Mouse (Mus musculus) heart, adult 2 months (tissue): ENCODE measurements around the gene Zfp334. TPM values are rescaled to one million over a fixed set of nuclear protein-coding genes. Genes with fewer than 3 reads are reported as not detected.

Source experiments
- DNase-seq, 2 experiments: peaks; one replicate each; pipeline ENCODE4 v3.0.0; 2021
- H3K27ac ChIP-seq: fragments of 200-600 bp; 2 replicates; pipeline ENCODE4 v1.8.1; 2022
- H3K27me3 ChIP-seq: fragments of 200-500 bp; 2 replicates; pipeline ENCODE4 v1.6.1; 2012; ENCODE audit warnings: mild to moderate bottlenecking, low read length, inconsistent platforms, mixed read lengths; ENCODE audit not compliant: control insufficient read depth, insufficient read depth
- H3K36me3 ChIP-seq: fragments of 200-500 bp; 2 replicates; pipeline ENCODE4 v1.6.1; 2012; ENCODE audit warnings: low read length, inconsistent platforms; ENCODE audit not compliant: control insufficient read depth, insufficient read depth
- H3K4me1 ChIP-seq: fragments of 200-500 bp; 2 replicates; pipeline ENCODE4 v1.6.1; 2011; ENCODE audit warnings: low read length; ENCODE audit not compliant: control insufficient read depth, insufficient read depth
- H3K4me3 ChIP-seq: fragments of 200-600 bp; 2 replicates; pipeline ENCODE4 v1.8.1; 2022
- H3K79me2 ChIP-seq: fragments of 200-500 bp; replicated peaks from 2 replicates; pipeline ENCODE4 v1.6.1; 2012; ENCODE audit warnings: mild to moderate bottlenecking, inconsistent platforms, low read length, moderate library complexity, mixed read lengths; ENCODE audit not compliant: control insufficient read depth, insufficient read depth
- H3K9ac ChIP-seq: fragments of 200-500 bp; 2 replicates; pipeline ENCODE4 v1.6.1; 2012; ENCODE audit warnings: low read depth, mild to moderate bottlenecking, control low read depth, inconsistent platforms, low read length, mixed read lengths
- CTCF ChIP-seq: fragments of 200-600 bp; IDR thresholded peaks from 2 replicates; pipeline ENCODE4 v1.8.1; 2022; ENCODE audit warnings: antibody characterized with exemption, mild to moderate bottlenecking, moderate library complexity
- EP300 ChIP-seq: fragments of 200-500 bp; IDR thresholded peaks from 2 replicates; pipeline ENCODE4 v1.6.1; 2011; ENCODE audit warnings: low read depth, low read length, control low read depth; ENCODE audit not compliant: insufficient read depth
- POLR2A ChIP-seq: fragments of 200-500 bp; IDR thresholded peaks from 2 replicates; pipeline ENCODE4 v1.6.1; 2011; ENCODE audit warnings: mild to moderate bottlenecking, low read depth, low read length, control low read depth; ENCODE audit not compliant: insufficient read depth
- WGBS: fragments of 180-500 bp; shearing (Covaris S2); methylation state at CpG from one replicate; pipeline ENCODE4 v1.1.7; 2018; 5-methylcytosine and 5-hydroxymethylcytosine counted together
- intact Hi-C: fragments of 180-260 bp; cut with DNase I; formaldehyde crosslinking; loops from one replicate; pipeline ENCODE4 v1.15.1; 2025
- polyA plus RNA-seq: library from polyadenylated mRNA; depleted of rRNA; stranded (reverse); fragments of >200 nt; gene quantifications from 2 replicates; pipeline ENCODE4 v1.2.3, GENCODE M21; 2012; rRNA removed
- total RNA-seq, 2 experiments: library from RNA; stranded (reverse); gene quantifications; 2 replicates each; pipeline ENCODE4 v1.2.3; 2021

Gene Zfp334
- total and polyA plus RNA-seq, 3 experiments, result 1.3 to 2.3 (median 2.1) TPM

GRCm38 (mm10) chr2:165329703-165330102 lies 58.4 kb downstream of the Zfp334 start:
- Histone ChIP-seq H3K4me1 (peaks cover 6% of the 10 kb centered on the region), H3K9ac (no peak overlapping the region), H3K36me3 (no peaks in the 10 kb centered on the region), H3K79me2 (peaks cover 3% of the 10 kb centered on the region), H3K4me3 (no peak overlapping the region), H3K27me3 (no peaks in the 10 kb centered on the region), H3K27ac (no peak overlapping the region)
- no peak for DNase-seq
- WGBS, result 3% methylated on average over 3 of the region's 3 CpGs
- intact Hi-C loops, result loop anchor here (5.0 kb wide), 1 partner anchor 42 kb away; the partner anchor contains the start of gene Slc35c2
- TF ChIP-seq CTCF, result no peak
- TF ChIP-seq POLR2A, result no peak
- TF ChIP-seq EP300, result no peak

GRCm38 (mm10) chr2:165328746-165329145 lies 59.3 kb downstream of the Zfp334 start:
- peaks cover 3% of the 10 kb centered on the region for H3K79me2 ChIP-seq
- H3K9ac ChIP-seq, result no peak overlapping the region
- no peak overlapping the region for H3K4me3 ChIP-seq
- intact Hi-C loops, result loop anchor here (5.0 kb wide), 1 partner anchor 41 kb away; the partner anchor contains the start of gene Slc35c2
- TF ChIP-seq EP300 (no peak), POLR2A (no peak), CTCF (no peak)
- no peak overlapping the region for H3K27ac ChIP-seq
- whole genome bisulfite sequencing, result 65% methylated on average over 5 of the region's 5 CpGs
- DNase-seq, result no peak
- no peaks in the 10 kb centered on the region for H3K27me3 ChIP-seq
- H3K36me3 ChIP-seq, result no peaks in the 10 kb centered on the region
- peaks cover 8% of the 10 kb centered on the region for H3K4me1 ChIP-seq

- no peak overlapping the region for H3K9ac ChIP-seq
- no peaks in the 10 kb centered on the region for H3K36me3 ChIP-seq
- H3K79me2 ChIP-seq, result peaks cover 3% of the 10 kb centered on the region
- DNase-seq, result no peak
- TF ChIP-seq EP300 (no peak), CTCF (no peak), POLR2A (no peak)
- no peak overlapping the region for H3K4me3 ChIP-seq
- 35% methylated on average over 7 of the region's 7 CpGs for WGBS
- peak overlapping the region; percentile 80; the same call in 1 of the 2 replicates for H3K27ac ChIP-seq
- H3K4me1 ChIP-seq, result peaks cover 12% of the 10 kb centered on the region
- no peaks in the 10 kb centered on the region for H3K27me3 ChIP-seq
- intact Hi-C loops, result loop anchor here (5.0 kb wide), 1 partner anchor 40 kb away; the partner anchor contains the start of gene Slc35c2
Observed at GRCm38 (mm10) chr2:165327386-165327785, 60.7 kb downstream of the Zfp334 start.

GRCm38 (mm10) chr2:165326304-165327190 lies 61.5 kb downstream of the Zfp334 start, which contains the start of gene Elmo2:
TSS of gene Elmo2 (minus strand) at chr2:165326479.
- DNase-seq, result peak; percentile 98
- Histone ChIP-seq H3K79me2 (peaks cover 3% of the 10 kb centered on the region), H3K27me3 (no peaks in the 10 kb centered on the region), H3K36me3 (no peaks in the 10 kb centered on the region), H3K27ac (peak within 1 kb of the TSS; percentile 80), H3K4me1 (peaks cover 20% of the 10 kb centered on the region), H3K9ac (peak within 1 kb of the TSS; percentile 89), H3K4me3 (peak within 1 kb of the TSS; percentile 99)
- TF ChIP-seq POLR2A (peak; percentile 62), EP300 (no peak)
- under 1% methylated on average over 51 of the region's 55 CpGs for WGBS
- intact Hi-C loops, result loop anchor here (5.0 kb wide), 1 partner anchor 39 kb away; the partner anchor contains the start of gene Slc35c2

- under 1% methylated on average over 30 of the region's 30 CpGs for WGBS
Observed at GRCm38 (mm10) chr2:165325521-165326303, 62.3 kb downstream of the Zfp334 start.

More at GRCm38 (mm10) chr2:165325521-165326303, 62.3 kb downstream of the Zfp334 start:
- peak overlapping the region; percentile 89 for H3K9ac ChIP-seq
- no peaks in the 10 kb centered on the region for H3K36me3 ChIP-seq
- intact Hi-C loops, result loop anchor here (5.0 kb wide), 1 partner anchor 38 kb away; the partner anchor contains the start of gene Slc35c2
- peaks cover 28% of the 10 kb centered on the region for H3K4me1 ChIP-seq
- TF ChIP-seq POLR2A (no peak), CTCF (no peak), EP300 (no peak)
- peaks cover 3% of the 10 kb centered on the region for H3K79me2 ChIP-seq
- peak overlapping the region; percentile 74 for H3K27ac ChIP-seq
- no peak for DNase-seq
- no peaks in the 10 kb centered on the region for H3K27me3 ChIP-seq
- H3K4me3 ChIP-seq, result peak overlapping the region; percentile 99

Other genes starting within 250 kb of the Zfp334 start
- gene Cdh22, start 153.4 kb downstream of the Zfp334 start, total RNA-seq, result under 1 TPM; 0.50 to 0.65 TPM
- 0.76 and 1.0 TPM in 2 replicates for gene Cdh22, start 153.4 kb downstream of the Zfp334 start, polyA plus RNA-seq
- 10 to 100 TPM; 15.9 to 18.1 TPM for gene Slc35c2, start 100.4 kb downstream of the Zfp334 start, total RNA-seq
- 43.6 and 46.4 TPM in 2 replicates for gene Slc35c2, start 100.4 kb downstream of the Zfp334 start, polyA plus RNA-seq
- gene Elmo2, start 61.8 kb downstream of the Zfp334 start, total RNA-seq, result 10 to 100 TPM; 13.9 to 14.8 TPM
- 36.3 and 39.0 TPM in 2 replicates for gene Elmo2, start 61.8 kb downstream of the Zfp334 start, polyA plus RNA-seq
- gene Zfp663, start 19.5 kb downstream of the Zfp334 start, total RNA-seq, result not detected
- gene Zfp663, start 19.5 kb downstream of the Zfp334 start, polyA plus RNA-seq, result not detected in 2 replicates
- not detected for gene Ocstamp, start 12.1 kb upstream of the Zfp334 start, total RNA-seq
- 0.02 TPM in 1 of 2 replicates, not detected in the other for gene Ocstamp, start 12.1 kb upstream of the Zfp334 start, polyA plus RNA-seq
- gene Slc13a3, start 85.0 kb upstream of the Zfp334 start, total RNA-seq, result under 1 TPM; 0.31 to 0.68 TPM
- gene Slc13a3, start 85.0 kb upstream of the Zfp334 start, polyA plus RNA-seq, result 0.29 and 0.35 TPM in 2 replicates
- 1 to 10 TPM; 8.8 to 9.2 TPM for gene Trp53rka, start 105.1 kb upstream of the Zfp334 start, total RNA-seq
- gene Trp53rka, start 105.1 kb upstream of the Zfp334 start, polyA plus RNA-seq, result 10.9 and 14.4 TPM in 2 replicates
- 1 to 10 TPM; 5.0 to 5.8 TPM for gene Slc2a10, start 115.5 kb upstream of the Zfp334 start, total RNA-seq
- gene Slc2a10, start 115.5 kb upstream of the Zfp334 start, polyA plus RNA-seq, result 3.8 and 4.4 TPM in 2 replicates
- 1 to 10 TPM in 1 of 2 experiments, under 1 TPM in 1; 0.55 to 1.6 TPM for gene Eya2, start 206.8 kb upstream of the Zfp334 start, total RNA-seq
- gene Eya2, start 206.8 kb upstream of the Zfp334 start, polyA plus RNA-seq, result 2.4 and 5.5 TPM in 2 replicates